Mouse (Mus musculus): ENCODE results near the gene Gm20431.

DNA sequence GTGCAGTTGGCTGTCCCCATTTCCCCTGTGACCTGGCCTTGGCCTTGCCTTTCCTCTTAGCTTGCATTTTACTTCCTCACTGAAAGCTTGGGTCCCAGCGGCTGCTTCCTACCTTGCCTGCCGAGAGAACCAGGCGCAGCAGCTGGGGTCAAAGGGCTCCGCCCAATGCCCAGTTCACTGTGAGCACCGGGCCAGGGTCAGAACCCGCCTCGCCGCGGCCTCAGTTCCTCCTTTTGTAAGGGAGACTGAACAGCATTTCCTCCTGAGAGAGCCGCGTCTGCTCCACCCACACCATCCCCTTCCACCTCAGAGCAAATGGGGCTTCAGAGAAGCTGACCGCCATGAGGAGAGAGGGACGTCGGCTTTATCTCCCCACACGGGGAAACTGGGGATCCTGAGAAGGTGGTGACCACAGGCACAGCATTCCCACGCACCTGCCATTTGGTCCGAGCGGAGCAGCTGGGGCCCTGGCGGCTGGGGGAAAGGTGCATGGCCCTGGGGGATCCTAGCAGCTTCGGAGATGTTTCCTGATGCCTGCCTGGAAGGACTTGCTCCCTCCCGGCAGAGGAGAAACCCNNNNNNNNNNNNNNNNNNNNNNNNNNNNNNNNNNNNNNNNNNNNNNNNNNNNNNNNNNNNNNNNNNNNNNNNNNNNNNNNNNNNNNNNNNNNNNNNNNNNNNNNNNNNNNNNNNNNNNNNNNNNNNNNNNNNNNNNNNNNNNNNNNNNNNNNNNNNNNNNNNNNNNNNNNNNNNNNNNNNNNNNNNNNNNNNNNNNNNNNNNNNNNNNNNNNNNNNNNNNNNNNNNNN lies 72.3 kb downstream of the Gm20431 start:
- no peak for TF ChIP-seq CTCF (conservative IDR thresholded peaks at IDR 0.05; ENCODE audit: low read length)
- no peak for TF ChIP-seq NANOG (IDR thresholded peaks at IDR 0.05; ENCODE audit: borderline replicate concordance, low read length)
